Comparison of ENCODE assay signal across 20 mouse cellular contexts in genomic region chr9:43389491-43390083, GRCm38 (mm10).
DNase-seq lines count a peak whose midpoint lies in the region; ATAC-seq lines count a peak whose summit lies in the region.
"Had no signal": no experiment of that assay in that cellular context is flagged by ENCODE, and none has a peak within 500 bp of the region (broad histone marks: within the 10 kb centered on the region; RNA-seq: fewer than 3 reads in every experiment).

No protein-coding gene starts in this region.

- H3K4me2 ChIP-seq in hindbrain, embryonic 11.5 days (replicated peaks; ENCODE audit: low read depth, low read length) = no peak overlapping the region
- no peak overlapping the region for H3K4me2 ChIP-seq in hindbrain, embryonic 15.5 days
- H3K4me2 ChIP-seq in neural tube, embryonic 12.5 days (replicated peaks) = no peak overlapping the region
- H3K4me2 ChIP-seq: heart, embryonic 11.5 days; limb, embryonic 12.5 days had no signal

- H3K4me3 ChIP-seq in hindbrain, embryonic 11.5 days (ENCODE audit: low read depth, low read length) = no peak overlapping the region
- H3K4me3 ChIP-seq in hindbrain, embryonic 10.5 days = no peak overlapping the region
- H3K4me3 ChIP-seq in hindbrain, embryonic 15.5 days = no peak overlapping the region
- H3K4me3 ChIP-seq in neural tube, embryonic 12.5 days = no peak overlapping the region
- H3K4me3 ChIP-seq: erythroblast, embryonic 14.5 days; limb, embryonic 12.5 days had no signal

- no peaks in the 10 kb centered on the region for H3K27me3 ChIP-seq in hindbrain, embryonic 11.5 days (ENCODE audit: control insufficient read depth, insufficient read depth, low read length)
- peaks cover 5% of the 10 kb centered on the region; the same call in 1 of the 2 replicates for H3K27me3 ChIP-seq in hindbrain, embryonic 10.5 days (ENCODE audit: insufficient read depth, poor library complexity, severe bottlenecking)
- H3K27me3 ChIP-seq in hindbrain, embryonic 15.5 days = no peaks in the 10 kb centered on the region
- H3K27me3 ChIP-seq in neural tube, embryonic 12.5 days (replicated peaks) = 0 out of 2 replicates have a peak, but pooled peaks cover 11% of the 10 kb centered on the region
- H3K27me3 ChIP-seq: limb, embryonic 12.5 days had no signal

- H3K9ac ChIP-seq in hindbrain, embryonic 11.5 days (ENCODE audit: low read depth, low read length) = no peak overlapping the region
- H3K9ac ChIP-seq in hindbrain, embryonic 15.5 days = no peak overlapping the region
- H3K9ac ChIP-seq in neural tube, embryonic 12.5 days = no peak overlapping the region
- H3K9ac ChIP-seq: limb, embryonic 12.5 days; liver, embryonic 14.5 days had no signal

- H3K9me3 ChIP-seq in hindbrain, embryonic 11.5 days (ENCODE audit: control insufficient read depth, low read length) = no peaks in the 10 kb centered on the region
- H3K9me3 ChIP-seq in hindbrain, embryonic 10.5 days = peaks cover 5% of the 10 kb centered on the region
- no peaks in the 10 kb centered on the region for H3K9me3 ChIP-seq in hindbrain, embryonic 15.5 days
- 0 out of 2 replicates have a peak, but pooled peaks cover 3% of the 10 kb centered on the region for H3K9me3 ChIP-seq in neural tube, embryonic 12.5 days

- H3K4me1 ChIP-seq in hindbrain, embryonic 11.5 days (replicated peaks; ENCODE audit: control insufficient read depth, insufficient read depth, low read length) = no peaks in the 10 kb centered on the region
- H3K4me1 ChIP-seq in hindbrain, embryonic 10.5 days (replicated peaks) = peaks cover 23% of the 10 kb centered on the region
- H3K4me1 ChIP-seq in hindbrain, embryonic 15.5 days (replicated peaks) = 0 out of 2 replicates have a peak, but pooled peaks cover 5% of the 10 kb centered on the region
- peaks cover 12% of the 10 kb centered on the region for H3K4me1 ChIP-seq in neural tube, embryonic 12.5 days

- intact Hi-C loops in left cerebral cortex, postnatal 14 days (cut with DNase I) = no loop called here

- no peak for DNase-seq in hindbrain, embryonic 11.5 days (ENCODE audit: low spot score)
- DNase-seq in hindbrain, embryonic 10.5 days (ENCODE audit: low spot score) = no peak
- peak; percentile 33 for DNase-seq in ZHBTc4 (ENCODE audit: low read depth, low spot score)
- no peak for DNase-seq in layer of hippocampus, adult 18-20 months (ENCODE audit: low spot score in 2 of 2)
- no peak for DNase-seq in right cerebral cortex, adult 2 months (ENCODE audit: low spot score in 2 of 2)
- DNase-seq in left cerebral cortex, postnatal 14 days (ENCODE audit: low spot score in 2 of 2) = no peak
- DNase-seq: B cell, adult 2 months; cerebellum, postnatal 25 days; heart, postnatal 14 days; right cerebral cortex, postnatal 4 days; thymus, postnatal 14 days had no signal

- peak; percentile 53 for ATAC-seq in hindbrain, embryonic 11.5 days (ENCODE audit: low FRiP score)
- ATAC-seq in hindbrain, embryonic 15.5 days (ENCODE audit: low FRiP score, low read depth) = peak; percentile 57; the same call in 1 of the 2 replicates
- ATAC-seq in neural tube, embryonic 12.5 days (ENCODE audit: low FRiP score, low read depth) = peak; percentile 68
- ATAC-seq: lung, postnatal 0 days; Patski had no signal

- no peak overlapping the region for H3K27ac ChIP-seq in hindbrain, embryonic 11.5 days (ENCODE audit: low read depth, low read length)
- no peak overlapping the region for H3K27ac ChIP-seq in hindbrain, embryonic 10.5 days
- no peak overlapping the region for H3K27ac ChIP-seq in hindbrain, embryonic 15.5 days (replicated peaks)
- no peak overlapping the region for H3K27ac ChIP-seq in neural tube, embryonic 12.5 days
- H3K27ac ChIP-seq: kidney, postnatal 0 days; limb, embryonic 12.5 days; liver, embryonic 14.5 days had no signal

- H3K36me3 ChIP-seq in hindbrain, embryonic 11.5 days (ENCODE audit: control insufficient read depth, insufficient read depth, low read length) = no peaks in the 10 kb centered on the region
- no peaks in the 10 kb centered on the region for H3K36me3 ChIP-seq in hindbrain, embryonic 10.5 days
- no peaks in the 10 kb centered on the region for H3K36me3 ChIP-seq in hindbrain, embryonic 15.5 days
- H3K36me3 ChIP-seq in neural tube, embryonic 12.5 days = no peaks in the 10 kb centered on the region
- H3K36me3 ChIP-seq: limb, embryonic 12.5 days had no signal

- WGBS in hindbrain, embryonic 11.5 days = 47% methylated on average over 9 of the region's 9 CpGs
- WGBS in hindbrain, embryonic 10.5 days = 45% methylated on average over 9 of the region's 9 CpGs
- WGBS in hindbrain, embryonic 15.5 days = 23% methylated on average over 9 of the region's 9 CpGs
- 18% methylated on average over 9 of the region's 9 CpGs for WGBS in neural tube, embryonic 12.5 days
